Mouse (Mus musculus): Measurements from ENCODE around the gene Rora. TPM values are rescaled to one million over a fixed set of nuclear protein-coding genes. Genes with fewer than 3 reads are reported as not detected.

Rora gene
- polyA plus RNA-seq, 1 experiment from 2014 or later = 3.8 TPM

DNA sequence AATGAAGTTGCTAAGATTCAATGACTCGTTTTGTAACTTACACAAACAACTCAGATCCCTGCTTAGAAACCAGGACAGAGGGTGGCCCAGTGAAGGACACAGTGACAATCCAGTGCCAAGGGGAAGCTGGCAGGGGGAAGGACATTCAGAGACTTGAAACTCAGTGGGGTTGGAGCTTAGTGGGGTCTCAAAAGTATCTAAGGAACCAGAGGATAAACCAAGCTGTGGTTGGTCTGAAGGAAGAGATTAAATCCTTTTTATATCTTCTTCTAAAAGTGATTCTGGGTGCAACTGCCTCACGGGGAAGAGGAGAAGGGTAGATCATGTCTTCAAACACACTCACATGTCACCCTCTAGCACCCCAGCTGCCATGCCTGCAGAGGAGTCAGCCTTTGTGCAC lies 340.3 kb downstream of the Rora start:
- 73% methylated on average over 2 of the region's 2 CpGs for WGBS
- no peaks in the 10 kb centered on the region for H3K27me3 ChIP-seq (ENCODE audit: control insufficient read depth, insufficient read depth, low read length)
- no peak for ATAC-seq (ENCODE audit: low FRiP score)
- H3K4me3 ChIP-seq (ENCODE audit: low read depth, low read length) = no peak overlapping the region
- no peak overlapping the region for H3K27ac ChIP-seq (ENCODE audit: low read depth, low read length)
- H3K4me1 ChIP-seq (replicated peaks; ENCODE audit: control insufficient read depth, insufficient read depth, low read length) = no peaks in the 10 kb centered on the region
- no peak overlapping the region for H3K4me2 ChIP-seq (replicated peaks; ENCODE audit: low read depth, low read length)
- no peaks in the 10 kb centered on the region for H3K9me3 ChIP-seq (ENCODE audit: control insufficient read depth, low read length)
- H3K36me3 ChIP-seq (ENCODE audit: control insufficient read depth, insufficient read depth, low read length) = no peaks in the 10 kb centered on the region
- H3K9ac ChIP-seq (ENCODE audit: low read depth, low read length) = no peak overlapping the region
- DNase-seq (ENCODE audit: low spot score) = no peak

DNA sequence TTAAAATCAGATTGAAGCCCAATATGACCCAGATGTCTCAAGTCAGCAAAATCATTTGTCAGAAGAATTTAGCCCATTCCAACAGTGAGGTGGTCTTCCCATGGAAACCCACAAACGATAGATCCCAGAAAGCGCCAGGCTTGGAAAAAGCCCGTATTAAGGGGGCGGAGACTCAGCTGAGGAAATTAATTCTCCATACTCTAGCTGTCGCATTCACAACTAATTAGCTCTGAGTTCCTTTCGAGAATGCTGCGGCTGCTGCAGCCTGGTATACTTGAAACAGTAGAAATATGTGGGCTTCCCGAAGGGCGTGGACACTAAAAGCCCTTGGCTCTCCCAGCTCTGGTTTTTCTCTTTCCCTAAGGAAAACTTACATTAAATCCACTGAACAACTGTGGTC lies 345.4 kb downstream of the Rora start:
- no peaks in the 10 kb centered on the region for H3K36me3 ChIP-seq (ENCODE audit: control insufficient read depth, insufficient read depth, low read length)
- no peak overlapping the region for H3K4me2 ChIP-seq (replicated peaks; ENCODE audit: low read depth, low read length)
- DNase-seq (ENCODE audit: low spot score) (no peak), ATAC-seq (ENCODE audit: low FRiP score) (no peak)
- no peaks in the 10 kb centered on the region for H3K4me1 ChIP-seq (replicated peaks; ENCODE audit: control insufficient read depth, insufficient read depth, low read length)
- no peak overlapping the region for H3K4me3 ChIP-seq (ENCODE audit: low read depth, low read length)
- WGBS = 88% methylated on average over 9 of the region's 9 CpGs
- no peak overlapping the region for H3K27ac ChIP-seq (ENCODE audit: low read depth, low read length)
- H3K9ac ChIP-seq (ENCODE audit: low read depth, low read length) = no peak overlapping the region
- no peaks in the 10 kb centered on the region for H3K9me3 ChIP-seq (ENCODE audit: control insufficient read depth, low read length)
- no peaks in the 10 kb centered on the region for H3K27me3 ChIP-seq (ENCODE audit: control insufficient read depth, insufficient read depth, low read length)

DNA sequence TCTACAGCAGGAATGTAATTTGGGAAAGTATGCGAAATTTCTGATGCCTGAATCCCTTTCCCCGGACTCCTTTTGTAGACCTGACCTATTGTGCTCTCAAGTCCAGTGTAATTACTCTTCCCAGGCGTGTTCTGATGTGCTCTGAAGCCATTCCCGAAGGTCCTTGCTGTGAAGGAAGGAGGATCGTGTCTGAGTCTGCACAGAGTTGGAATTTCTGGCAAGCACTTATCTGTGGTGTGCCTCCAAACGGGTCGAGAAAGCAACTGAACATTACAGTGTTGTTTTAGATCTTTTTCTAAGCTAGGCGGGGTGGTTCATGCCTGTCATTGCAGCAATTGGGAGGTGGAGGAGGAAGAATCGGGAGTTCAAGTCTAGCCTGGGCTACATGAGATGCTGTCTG lies 350.9 kb downstream of the Rora start:
- H3K27me3 ChIP-seq (ENCODE audit: control insufficient read depth, insufficient read depth, low read length) = no peaks in the 10 kb centered on the region
- no peaks in the 10 kb centered on the region for H3K36me3 ChIP-seq (ENCODE audit: control insufficient read depth, insufficient read depth, low read length)
- ATAC-seq (ENCODE audit: low FRiP score) (no peak), DNase-seq (ENCODE audit: low spot score) (no peak)
- H3K9ac ChIP-seq (ENCODE audit: low read depth, low read length) = no peak overlapping the region
- H3K4me3 ChIP-seq (ENCODE audit: low read depth, low read length) = no peak overlapping the region
- H3K4me1 ChIP-seq (replicated peaks; ENCODE audit: control insufficient read depth, insufficient read depth, low read length) = no peaks in the 10 kb centered on the region
- no peaks in the 10 kb centered on the region for H3K9me3 ChIP-seq (ENCODE audit: control insufficient read depth, low read length)
- 81% methylated on average over 9 of the region's 9 CpGs for WGBS
- H3K27ac ChIP-seq (ENCODE audit: low read depth, low read length) = no peak overlapping the region
- no peak overlapping the region for H3K4me2 ChIP-seq (replicated peaks; ENCODE audit: low read depth, low read length)

DNA sequence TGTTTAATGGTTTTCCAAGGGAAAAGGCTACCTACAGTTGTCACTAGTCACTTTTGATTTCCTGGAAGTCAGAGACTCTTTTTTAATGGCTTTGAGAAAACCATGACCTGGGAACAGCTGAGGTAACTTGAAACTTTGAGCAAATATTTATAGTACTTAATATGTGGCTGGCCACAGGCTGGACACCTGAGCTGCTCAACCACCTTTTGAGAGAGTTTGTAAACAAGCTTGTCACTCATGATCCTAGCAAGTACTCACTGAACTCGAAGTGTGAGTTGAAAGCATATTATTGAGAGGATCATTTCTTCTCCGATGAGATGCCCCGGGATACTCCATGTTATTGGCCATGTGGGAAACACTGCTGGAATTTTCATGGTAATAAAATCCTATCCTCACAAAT lies 353.1 kb downstream of the Rora start:
- ATAC-seq (ENCODE audit: low FRiP score) (no peak), DNase-seq (ENCODE audit: low spot score) (no peak)
- no peak overlapping the region for H3K27ac ChIP-seq (ENCODE audit: low read depth, low read length)
- H3K36me3 ChIP-seq (ENCODE audit: control insufficient read depth, insufficient read depth, low read length) = no peaks in the 10 kb centered on the region
- H3K4me3 ChIP-seq (ENCODE audit: low read depth, low read length) = no peak overlapping the region
- no peak overlapping the region for H3K9ac ChIP-seq (ENCODE audit: low read depth, low read length)
- H3K27me3 ChIP-seq (ENCODE audit: control insufficient read depth, insufficient read depth, low read length) = no peaks in the 10 kb centered on the region
- WGBS = 76% methylated on average over 3 of the region's 3 CpGs
- H3K4me2 ChIP-seq (replicated peaks; ENCODE audit: low read depth, low read length) = no peak overlapping the region
- H3K9me3 ChIP-seq (ENCODE audit: control insufficient read depth, low read length) = no peaks in the 10 kb centered on the region
- no peaks in the 10 kb centered on the region for H3K4me1 ChIP-seq (replicated peaks; ENCODE audit: control insufficient read depth, insufficient read depth, low read length)

DNA sequence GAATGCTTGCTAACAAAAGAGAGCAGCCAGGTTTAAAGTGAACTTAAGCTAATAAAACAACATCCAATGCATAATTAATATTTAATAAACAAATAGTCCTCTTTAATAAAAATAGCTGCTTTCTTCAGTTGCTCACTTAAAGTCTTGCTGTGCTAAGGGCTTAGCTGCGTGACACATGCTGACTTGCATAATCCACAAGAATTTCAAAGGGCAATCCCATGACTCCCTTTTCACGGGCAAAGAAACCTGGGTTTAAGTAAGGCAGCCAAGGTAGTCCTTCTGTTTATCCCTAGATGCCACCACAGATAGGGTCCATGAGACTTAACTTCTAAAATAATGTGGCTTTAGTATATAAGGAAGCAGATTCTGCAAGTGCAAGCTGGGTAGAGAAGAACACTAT lies 355.1 kb downstream of the Rora start:
- no peak overlapping the region for H3K4me3 ChIP-seq (ENCODE audit: low read depth, low read length)

DNA sequence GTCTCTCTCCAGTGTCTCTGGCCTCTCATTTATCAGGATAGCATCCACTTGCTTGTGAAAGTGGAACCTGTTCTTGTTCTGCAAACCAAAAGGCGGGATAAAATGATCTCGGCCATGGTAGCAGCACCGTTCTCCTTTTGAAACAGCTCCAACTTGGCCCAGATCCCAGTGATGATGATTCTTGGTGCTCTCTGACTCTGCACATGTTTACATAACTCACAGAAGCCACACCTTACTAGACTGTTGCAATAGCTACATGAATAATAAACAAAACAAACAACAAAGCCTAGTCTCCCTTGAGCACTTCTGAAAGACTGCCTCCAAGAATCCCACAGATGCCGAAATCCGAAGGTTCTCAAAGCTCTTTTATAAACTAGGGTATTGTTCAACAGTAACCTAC lies 357.3 kb downstream of the Rora start:
- no peak for ATAC-seq (ENCODE audit: low FRiP score)
- WGBS = 90% methylated on average over 5 of the region's 5 CpGs
- Histone ChIP-seq H3K9me3 (ENCODE audit: control insufficient read depth, low read length) (no peaks in the 10 kb centered on the region), H3K27ac (ENCODE audit: low read depth, low read length) (no peak overlapping the region), H3K27me3 (ENCODE audit: control insufficient read depth, insufficient read depth, low read length) (no peaks in the 10 kb centered on the region), H3K9ac (ENCODE audit: low read depth, low read length) (no peak overlapping the region), H3K4me3 (ENCODE audit: low read depth, low read length) (no peak overlapping the region), H3K4me2 (replicated peaks; ENCODE audit: low read depth, low read length) (no peak overlapping the region), H3K4me1 (replicated peaks; ENCODE audit: control insufficient read depth, insufficient read depth, low read length) (no peaks in the 10 kb centered on the region), H3K36me3 (ENCODE audit: control insufficient read depth, insufficient read depth, low read length) (no peaks in the 10 kb centered on the region)
- no peak for DNase-seq (ENCODE audit: low spot score)

More for the DNA sequence above, 355.1 kb downstream of the Rora start:
- ATAC-seq (ENCODE audit: low FRiP score) (no peak), DNase-seq (ENCODE audit: low spot score) (no peak)
- Histone ChIP-seq H3K9me3 (ENCODE audit: control insufficient read depth, low read length) (no peaks in the 10 kb centered on the region), H3K4me1 (replicated peaks; ENCODE audit: control insufficient read depth, insufficient read depth, low read length) (no peaks in the 10 kb centered on the region), H3K36me3 (ENCODE audit: control insufficient read depth, insufficient read depth, low read length) (no peaks in the 10 kb centered on the region), H3K27ac (ENCODE audit: low read depth, low read length) (no peak overlapping the region), H3K4me2 (replicated peaks; ENCODE audit: low read depth, low read length) (no peak overlapping the region), H3K9ac (ENCODE audit: low read depth, low read length) (no peak overlapping the region), H3K27me3 (ENCODE audit: control insufficient read depth, insufficient read depth, low read length) (no peaks in the 10 kb centered on the region)
- WGBS = 73% methylated on average over 2 of the region's 2 CpGs

DNA sequence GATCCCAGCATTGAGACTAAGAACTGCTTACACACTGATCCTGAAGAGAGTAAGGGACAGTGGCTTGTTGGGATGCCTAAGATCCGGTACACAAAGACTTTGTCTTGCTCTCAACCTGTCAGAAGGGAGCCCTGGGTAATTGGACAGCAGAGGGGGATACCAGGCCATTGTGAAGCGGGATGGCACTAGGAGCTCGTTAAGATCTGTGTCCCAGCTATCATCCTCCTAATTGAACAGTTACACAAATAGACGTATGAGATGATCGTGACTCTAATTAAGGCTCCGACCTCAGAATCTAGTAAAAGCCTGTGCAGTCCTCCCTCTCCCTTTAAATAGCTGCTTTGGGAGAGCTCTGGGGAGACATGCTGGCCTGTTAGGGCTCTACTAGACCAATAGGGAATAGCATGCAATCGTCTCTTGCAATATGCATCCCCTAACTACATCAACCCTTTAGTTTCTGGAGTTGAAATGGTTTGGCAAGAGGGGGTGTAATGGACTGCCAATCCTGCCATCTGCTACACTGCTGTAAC lies 359.7 kb downstream of the Rora start:
- no peaks in the 10 kb centered on the region for H3K36me3 ChIP-seq (ENCODE audit: control insufficient read depth, insufficient read depth, low read length)
- ATAC-seq (ENCODE audit: low FRiP score) (no peak), DNase-seq (ENCODE audit: low spot score) (no peak)
- H3K27ac ChIP-seq (ENCODE audit: low read depth, low read length) = no peak overlapping the region
- no peak overlapping the region for H3K9ac ChIP-seq (ENCODE audit: low read depth, low read length)
- H3K4me2 ChIP-seq (replicated peaks; ENCODE audit: low read depth, low read length) = no peak overlapping the region
- no peaks in the 10 kb centered on the region for H3K27me3 ChIP-seq (ENCODE audit: control insufficient read depth, insufficient read depth, low read length)
- no peaks in the 10 kb centered on the region for H3K4me1 ChIP-seq (replicated peaks; ENCODE audit: control insufficient read depth, insufficient read depth, low read length)
- H3K9me3 ChIP-seq (ENCODE audit: control insufficient read depth, low read length) = no peaks in the 10 kb centered on the region
- 90% methylated on average over 7 of the region's 7 CpGs for WGBS
- no peak overlapping the region for H3K4me3 ChIP-seq (ENCODE audit: low read depth, low read length)

DNA sequence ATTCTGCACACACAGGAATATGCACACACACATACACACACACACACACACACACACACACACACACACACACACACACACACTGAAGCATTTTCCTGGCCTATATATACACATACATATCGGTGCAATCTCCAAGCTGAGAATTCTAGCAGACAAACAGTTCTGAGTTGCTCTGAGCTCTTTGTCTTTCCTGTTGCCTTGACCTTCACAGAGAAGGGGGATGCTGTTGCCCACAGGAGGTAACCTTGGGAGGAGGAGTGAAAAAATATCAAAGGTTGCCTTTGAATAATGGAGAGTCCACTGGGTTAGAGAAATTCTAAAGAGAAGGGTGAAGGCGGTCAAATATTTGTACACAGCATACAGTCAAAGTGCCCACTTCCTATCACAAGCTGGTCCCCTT lies 360.6 kb downstream of the Rora start:
- H3K4me1 ChIP-seq (replicated peaks; ENCODE audit: control insufficient read depth, insufficient read depth, low read length) = no peaks in the 10 kb centered on the region
- no peaks in the 10 kb centered on the region for H3K36me3 ChIP-seq (ENCODE audit: control insufficient read depth, insufficient read depth, low read length)
- no peak overlapping the region for H3K4me2 ChIP-seq (replicated peaks; ENCODE audit: low read depth, low read length)

DNA sequence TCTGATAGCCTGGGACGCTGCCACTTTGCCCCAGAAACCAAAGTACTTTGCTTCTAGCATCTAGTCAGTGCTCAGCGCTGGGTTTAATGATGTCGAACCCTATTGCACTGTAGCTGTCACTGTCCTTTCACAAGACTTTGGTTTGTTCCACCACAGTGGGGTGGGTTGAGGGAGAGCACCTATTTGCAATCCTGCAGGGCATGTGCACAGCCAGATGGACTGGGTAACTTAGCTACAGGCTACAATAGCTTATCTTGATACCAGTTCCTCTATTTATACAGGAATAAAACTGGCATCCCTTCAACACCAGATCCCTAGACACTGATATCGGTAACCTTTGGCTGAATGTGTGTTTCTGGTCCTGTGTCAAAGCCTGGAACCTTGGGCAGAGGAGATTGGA lies 366.8 kb downstream of the Rora start:
- Histone ChIP-seq H3K27ac (ENCODE audit: low read depth, low read length) (no peak overlapping the region), H3K4me1 (replicated peaks; ENCODE audit: control insufficient read depth, insufficient read depth, low read length) (no peaks in the 10 kb centered on the region), H3K4me3 (ENCODE audit: low read depth, low read length) (no peak overlapping the region), H3K4me2 (replicated peaks; ENCODE audit: low read depth, low read length) (no peak overlapping the region), H3K9ac (ENCODE audit: low read depth, low read length) (no peak overlapping the region), H3K36me3 (ENCODE audit: control insufficient read depth, insufficient read depth, low read length) (no peaks in the 10 kb centered on the region), H3K27me3 (ENCODE audit: control insufficient read depth, insufficient read depth, low read length) (no peaks in the 10 kb centered on the region), H3K9me3 (ENCODE audit: control insufficient read depth, low read length) (no peaks in the 10 kb centered on the region)
- DNase-seq (ENCODE audit: low spot score) = no peak
- WGBS = 87% methylated on average over 4 of the region's 4 CpGs
- no peak for ATAC-seq (ENCODE audit: low FRiP score)

More for the DNA sequence above, 360.6 kb downstream of the Rora start:
- H3K27me3 ChIP-seq (ENCODE audit: control insufficient read depth, insufficient read depth, low read length) = no peaks in the 10 kb centered on the region
- no peak for DNase-seq (ENCODE audit: low spot score)
- no peak overlapping the region for H3K9ac ChIP-seq (ENCODE audit: low read depth, low read length)
- no peak overlapping the region for H3K27ac ChIP-seq (ENCODE audit: low read depth, low read length)
- H3K9me3 ChIP-seq (ENCODE audit: control insufficient read depth, low read length) = no peaks in the 10 kb centered on the region
- WGBS = 84% methylated on average over 2 of the region's 2 CpGs
- no peak for ATAC-seq (ENCODE audit: low FRiP score)
- H3K4me3 ChIP-seq (ENCODE audit: low read depth, low read length) = no peak overlapping the region
